Mouse (Mus musculus) lung, postnatal 4 days (tissue): ENCODE measurements around the gene Gpr176.

ENCODE experiments used
- DNase-seq, 2 experiments: peaks; one replicate each; pipeline ENCODE4 v3.0.0; 2021

Gene Gpr176

GRCm38 (mm10) chr2:118372901-118373571 lies at the start of gene Gpr176:
Gpr176 (minus strand) TSS chr2:118373419.
- peak; percentile 29 to 41 for DNase-seq

DNA sequence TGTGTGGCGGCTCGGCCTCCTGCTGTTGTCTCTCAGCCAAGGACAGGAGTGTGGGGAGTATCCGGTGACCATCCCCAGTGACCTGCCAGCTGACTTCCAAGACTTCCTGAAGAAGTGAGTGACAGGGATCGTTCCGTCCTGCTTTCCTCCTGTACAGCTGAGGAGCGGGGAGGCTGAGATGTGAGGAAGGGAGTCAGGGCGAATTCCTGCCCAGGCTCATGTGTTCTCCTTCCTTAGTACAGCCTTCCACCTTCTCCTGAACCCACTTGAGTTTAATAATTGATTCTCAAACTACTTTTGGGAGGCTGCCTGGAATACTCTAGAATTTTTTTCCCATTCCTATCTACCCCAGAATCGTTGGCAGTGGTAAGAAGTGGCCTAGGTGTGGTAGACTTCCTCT lies 49.2 kb upstream of the Gpr176 start:
- peak; percentile 38 to 54 for DNase-seq

GRCm38 (mm10) chr2:118421951-118422350 lies 48.7 kb upstream of the Gpr176 start:
- DNase-seq, result peak; percentile 20 to 50

DNA sequence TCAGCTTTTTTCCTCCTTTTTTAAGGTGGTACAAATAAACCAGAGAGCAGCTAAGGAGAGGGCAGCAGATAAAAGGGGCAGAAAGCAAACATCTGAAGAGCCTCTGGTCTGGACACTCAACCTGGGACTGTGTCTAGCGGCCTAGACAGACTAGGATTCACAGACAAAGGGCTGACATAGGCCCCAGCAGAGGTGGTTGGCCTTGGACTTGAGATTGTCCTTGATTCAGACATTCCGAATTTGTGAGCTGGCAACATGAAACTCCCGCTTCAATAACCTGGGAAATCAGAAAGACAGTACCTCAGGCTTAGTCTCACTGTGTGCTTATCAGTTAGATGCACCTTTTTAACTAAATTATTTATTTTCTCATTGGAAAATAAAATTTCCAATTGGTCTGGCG lies 44.9 kb upstream of the Gpr176 start:
- DNase-seq, result no peak

DNA sequence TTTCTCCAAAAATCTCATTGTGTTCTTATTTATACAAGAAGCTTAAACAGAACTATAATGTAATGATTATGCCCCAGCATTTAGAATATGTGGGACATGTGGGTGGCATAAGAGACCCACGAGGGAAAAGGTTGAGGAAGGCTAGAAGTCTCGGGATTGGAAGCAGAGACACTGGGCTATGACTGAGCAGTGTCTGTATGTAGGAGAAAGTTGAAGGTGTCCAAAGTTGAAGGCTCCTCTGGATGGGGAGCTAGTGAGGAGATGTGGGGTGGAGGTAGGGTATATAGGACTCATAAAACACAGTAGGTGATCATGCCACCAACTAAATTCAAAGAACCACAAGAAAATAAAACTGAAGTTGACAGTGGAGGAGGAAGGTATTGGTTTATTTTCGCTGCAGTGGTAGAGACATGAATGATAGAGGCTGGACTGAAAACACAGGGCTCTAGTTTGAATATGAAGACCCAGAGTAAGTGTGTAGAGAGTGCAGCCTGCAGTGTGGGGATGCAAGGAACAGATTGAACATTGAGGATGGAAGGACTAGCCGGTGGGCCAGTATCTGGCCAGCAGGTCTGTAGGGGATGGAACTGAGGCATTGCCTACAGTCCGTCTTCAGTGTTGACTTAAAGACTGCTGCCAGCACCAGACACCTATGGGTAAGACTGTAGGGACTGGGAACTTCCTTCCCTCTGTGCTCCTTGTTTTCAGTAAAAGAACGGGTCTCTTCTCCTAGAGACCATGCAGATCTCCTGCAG lies 42.6 kb upstream of the Gpr176 start:
- no peak for DNase-seq

- DNase-seq, result no peak
These were observed 39.6 kb upstream of the Gpr176 start for GRCm38 (mm10) chr2:118412821-118413220.

- DNase-seq, result peak in 1 of 2 experiments; percentile 62
These were observed 35.2 kb upstream of the Gpr176 start for GRCm38 (mm10) chr2:118408336-118408895.

DNA sequence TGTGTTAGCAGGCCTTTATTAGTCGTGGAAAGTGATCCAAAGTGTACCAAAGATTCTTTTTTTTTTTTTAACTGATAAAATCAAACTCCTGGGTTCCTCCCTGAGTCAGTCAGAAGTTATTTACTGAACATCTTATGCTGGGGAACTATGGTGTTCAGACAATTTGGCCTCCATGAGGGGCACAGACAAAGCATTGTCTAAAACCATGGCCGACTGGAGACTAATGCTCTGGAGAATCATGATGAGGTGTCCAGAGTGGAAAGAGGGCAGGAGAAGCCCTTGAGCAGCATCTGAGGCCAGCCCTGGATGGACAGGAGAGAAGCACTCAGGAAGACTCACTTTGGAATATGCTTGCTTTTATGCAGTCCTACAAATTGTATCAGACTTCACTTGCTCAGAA lies 33.6 kb upstream of the Gpr176 start:
- no peak for DNase-seq

- no peak for DNase-seq
These were observed 32.3 kb upstream of the Gpr176 start for GRCm38 (mm10) chr2:118405568-118405967.

DNA sequence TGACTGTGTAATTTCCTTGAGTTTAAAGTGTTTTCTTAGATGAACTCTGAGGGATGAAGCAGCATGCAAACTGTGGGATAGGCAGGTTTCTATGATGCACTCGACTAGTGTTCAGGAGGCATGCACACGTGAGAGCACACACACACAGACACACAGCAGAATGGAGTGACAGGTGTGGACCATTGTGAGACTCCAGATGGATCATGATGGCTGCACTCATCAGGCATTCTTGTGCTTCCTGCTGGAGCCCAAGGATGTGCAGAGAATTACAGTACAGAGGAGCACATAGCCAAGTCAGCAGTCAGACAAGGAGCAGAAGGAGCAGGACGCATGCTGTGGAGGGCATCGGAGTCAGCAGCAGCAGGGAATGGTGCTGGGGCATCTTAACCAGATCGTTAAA lies 31.1 kb upstream of the Gpr176 start:
- DNase-seq, result no peak

- peak in 1 of 2 experiments; percentile 42 for DNase-seq
These were observed 28.9 kb upstream of the Gpr176 start for GRCm38 (mm10) chr2:118401834-118402727.

DNA sequence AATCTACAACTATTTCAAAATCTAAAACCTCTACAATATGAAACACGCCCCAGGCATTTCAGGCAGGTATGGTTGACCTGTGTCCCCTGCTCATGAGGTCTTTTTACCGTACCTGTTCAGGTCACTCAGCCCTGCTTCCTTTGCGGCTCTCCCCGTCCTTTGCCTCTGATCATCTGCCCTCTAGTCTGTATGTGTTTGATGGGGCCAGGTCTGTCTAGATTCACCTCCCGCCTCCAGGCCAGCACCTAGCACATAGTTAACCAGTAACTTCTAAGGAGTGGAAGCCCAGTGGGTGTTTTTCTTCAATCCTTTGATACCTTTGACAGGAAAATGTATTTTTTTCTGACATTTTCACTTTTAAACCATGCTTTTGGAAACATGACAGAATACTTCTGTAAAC lies 26.5 kb upstream of the Gpr176 start:
- no peak for DNase-seq

GRCm38 (mm10) chr2:118391201-118391600 lies 18.0 kb upstream of the Gpr176 start:
- DNase-seq, result no peak

GRCm38 (mm10) chr2:118390072-118390471 lies 16.9 kb upstream of the Gpr176 start:
- DNase-seq, result no peak

DNA sequence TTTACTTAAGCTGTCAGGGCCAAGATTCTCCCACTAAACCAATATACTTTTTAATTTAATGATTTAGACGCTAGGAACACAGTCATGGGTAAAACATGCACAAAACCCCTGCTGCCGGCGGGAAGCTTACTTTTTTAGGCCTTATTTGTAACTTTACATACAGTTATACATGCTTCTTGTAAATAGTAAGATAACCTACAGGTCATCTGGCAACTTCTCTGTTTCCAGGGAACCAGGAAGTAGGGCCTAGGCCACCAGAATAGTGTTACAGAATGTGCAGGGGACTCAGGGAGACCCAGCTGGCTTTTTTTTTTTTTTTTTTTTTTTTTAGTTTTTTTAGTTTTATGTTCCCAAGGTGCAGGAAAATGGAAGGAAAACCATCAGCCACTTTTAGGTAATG lies 16.4 kb upstream of the Gpr176 start:
- DNase-seq, result no peak

DNA sequence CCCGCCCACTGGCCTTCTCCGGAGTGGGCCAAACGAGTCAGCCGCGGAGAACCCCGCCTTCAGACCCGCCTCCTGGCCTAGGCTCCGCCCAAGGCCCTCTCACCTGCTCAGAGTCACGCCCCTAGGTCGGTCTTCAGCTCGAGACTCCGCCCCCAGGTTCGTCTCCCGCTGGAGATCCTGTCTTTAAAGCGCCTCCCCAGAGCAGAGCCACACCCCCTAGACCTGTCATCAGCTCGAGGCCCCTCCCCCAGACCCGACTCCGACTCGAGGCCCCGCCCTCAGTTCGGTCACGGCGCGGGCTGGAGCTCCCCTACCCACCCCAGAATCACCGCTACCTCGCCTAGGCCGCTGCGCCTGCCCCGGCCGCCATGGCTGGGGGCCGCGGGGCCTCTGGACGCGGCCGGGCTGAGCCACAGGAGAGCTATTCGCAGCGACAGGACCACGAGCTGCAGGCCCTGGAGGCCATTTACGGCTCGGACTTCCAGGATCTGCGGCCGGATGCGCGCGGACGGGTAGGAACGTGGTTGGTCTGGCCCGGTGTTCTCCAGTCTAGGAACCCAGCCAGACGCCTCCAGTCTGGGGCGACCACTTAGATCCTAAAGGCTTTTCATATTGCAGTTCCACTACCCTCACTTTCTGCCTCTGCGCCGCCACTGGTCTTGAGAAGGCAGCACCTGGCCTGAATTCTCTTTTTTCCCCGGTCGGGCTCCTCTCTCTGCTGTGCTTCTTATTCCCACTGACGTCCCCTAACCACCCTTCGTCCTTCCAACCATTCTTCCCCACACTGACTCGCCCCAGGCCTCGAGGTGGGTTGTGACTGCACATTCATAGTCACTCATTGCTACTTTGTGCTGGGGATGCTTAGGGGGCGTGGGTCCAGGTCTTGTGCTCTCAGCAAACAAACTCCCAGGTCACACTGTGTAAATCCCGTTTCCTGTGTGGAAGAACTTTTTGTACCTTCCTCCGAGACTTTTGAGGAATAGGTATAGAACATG lies 15.4 kb upstream of the Gpr176 start, which contains the start of gene Eif2ak4:
Eif2ak4 (plus strand) TSS at position 278 of the 995 bp plus-strand sequence.
- peak; percentile 99 for DNase-seq

GRCm38 (mm10) chr2:118383387-118383786 lies 10.2 kb upstream of the Gpr176 start:
- DNase-seq, result no peak

DNA sequence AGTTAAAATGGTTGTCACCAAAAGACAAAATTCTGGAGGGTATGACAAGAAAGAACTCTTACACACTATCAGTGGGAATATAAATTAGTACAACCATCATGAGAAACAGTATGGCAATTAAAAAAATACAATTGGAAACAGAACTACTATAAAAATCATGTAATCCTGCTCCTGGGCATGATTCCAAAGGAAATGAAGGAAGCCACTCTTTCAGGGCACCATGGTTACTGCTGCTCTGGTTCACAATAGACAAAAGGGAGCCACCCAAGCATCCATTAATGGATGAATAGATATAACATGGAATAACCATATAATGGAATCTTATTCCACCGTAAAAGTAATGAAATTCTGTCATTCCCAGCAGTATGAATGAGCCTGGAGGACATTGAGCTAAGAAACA lies 6.5 kb upstream of the Gpr176 start:
- DNase-seq, result no peak

GRCm38 (mm10) chr2:118375931-118376330 lies 2.7 kb upstream of the Gpr176 start:
- DNase-seq, result no peak

DNA sequence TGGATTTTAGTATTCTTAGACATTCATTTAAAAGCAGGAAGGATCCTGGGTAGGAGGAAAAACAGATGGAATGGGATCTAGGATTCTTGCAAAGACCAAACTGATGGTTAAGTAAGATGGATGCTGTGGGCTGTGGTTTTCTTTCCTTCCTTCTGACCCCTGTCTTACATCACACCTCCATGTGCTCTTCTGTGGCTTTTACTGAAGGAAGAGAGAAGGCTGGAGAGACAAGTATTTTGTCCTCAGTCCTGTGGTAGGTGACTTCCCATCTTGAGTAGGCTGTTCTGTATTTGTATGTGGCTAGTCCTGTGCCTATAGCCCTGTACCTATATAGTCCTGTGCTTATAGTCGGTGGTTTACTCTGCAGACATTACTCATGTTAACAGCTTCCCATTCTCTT lies 2.3 kb upstream of the Gpr176 start:
- no peak for DNase-seq

DNA sequence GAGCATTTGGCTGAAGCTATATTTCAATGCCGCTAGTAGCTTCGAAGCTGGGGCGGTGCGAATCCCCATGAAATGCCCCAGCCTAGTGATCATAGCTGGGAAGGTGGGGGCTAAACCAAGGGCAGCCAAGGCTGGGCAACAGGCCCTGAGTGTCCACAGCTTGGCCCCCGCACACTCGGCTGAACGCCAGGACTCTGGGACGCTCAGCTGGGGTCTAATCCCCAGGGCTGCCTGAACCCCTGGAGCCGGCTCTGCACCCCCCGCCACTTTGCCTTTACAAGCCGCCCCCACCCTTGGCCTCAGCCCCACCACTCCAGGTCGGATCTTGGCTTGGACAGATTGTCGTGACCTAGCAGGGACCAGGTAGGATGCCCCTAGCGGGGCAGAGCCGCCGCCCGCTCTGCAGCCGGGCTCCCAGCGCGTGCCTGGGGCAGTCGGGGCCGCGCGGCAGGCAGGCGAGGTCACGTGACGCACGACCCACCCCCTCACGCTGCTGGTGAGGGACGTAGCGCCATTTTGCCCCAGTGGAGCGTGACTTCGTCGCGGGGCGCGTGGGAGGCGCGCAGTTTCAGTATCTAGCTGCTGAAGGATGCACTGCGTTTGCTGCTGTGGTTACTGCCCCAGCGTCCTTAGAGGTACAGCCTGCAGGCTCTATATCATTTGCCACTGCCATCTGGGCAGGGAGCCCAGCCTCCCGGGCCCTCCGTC lies 507 bp upstream of the Gpr176 start:
- peak; percentile 80 to 84 for DNase-seq
